Mouse (Mus musculus) E14TG2a.4 (cell line): Measurements from ENCODE around the gene Podxl2.

Source experiments
- CTCF ChIP-seq: conservative IDR thresholded peaks from 2 replicates; pipeline ENCODE4 v1.5.1; 2014; ENCODE audit warnings: low read length
- NANOG ChIP-seq: IDR thresholded peaks from 2 replicates; pipeline ENCODE4 v1.6.1; 2014; ENCODE audit warnings: borderline replicate concordance, low read length, mixed read lengths

GRCm38 (mm10) chr6:88794561-88794971 lies 80.3 kb downstream of the Podxl2 start:
- TF ChIP-seq CTCF (no peak), NANOG (no peak)
